Mouse (Mus musculus) ovary, postnatal 10 days (tissue): ENCODE data around the gene Atp8a2.

ENCODE experiments used
- DNase-seq: peaks from one replicate; pipeline ENCODE4 v3.0.0; 2022; ENCODE audit warnings: low spot score

Atp8a2 gene

GRCm38 (mm10) chr14:59604002-59604645, 592.9 kb downstream of the Atp8a2 start:
- DNase-seq: no peak

GRCm38 (mm10) chr14:59598260-59598627, 598.7 kb downstream of the Atp8a2 start:
- no peak for DNase-seq

DNA sequence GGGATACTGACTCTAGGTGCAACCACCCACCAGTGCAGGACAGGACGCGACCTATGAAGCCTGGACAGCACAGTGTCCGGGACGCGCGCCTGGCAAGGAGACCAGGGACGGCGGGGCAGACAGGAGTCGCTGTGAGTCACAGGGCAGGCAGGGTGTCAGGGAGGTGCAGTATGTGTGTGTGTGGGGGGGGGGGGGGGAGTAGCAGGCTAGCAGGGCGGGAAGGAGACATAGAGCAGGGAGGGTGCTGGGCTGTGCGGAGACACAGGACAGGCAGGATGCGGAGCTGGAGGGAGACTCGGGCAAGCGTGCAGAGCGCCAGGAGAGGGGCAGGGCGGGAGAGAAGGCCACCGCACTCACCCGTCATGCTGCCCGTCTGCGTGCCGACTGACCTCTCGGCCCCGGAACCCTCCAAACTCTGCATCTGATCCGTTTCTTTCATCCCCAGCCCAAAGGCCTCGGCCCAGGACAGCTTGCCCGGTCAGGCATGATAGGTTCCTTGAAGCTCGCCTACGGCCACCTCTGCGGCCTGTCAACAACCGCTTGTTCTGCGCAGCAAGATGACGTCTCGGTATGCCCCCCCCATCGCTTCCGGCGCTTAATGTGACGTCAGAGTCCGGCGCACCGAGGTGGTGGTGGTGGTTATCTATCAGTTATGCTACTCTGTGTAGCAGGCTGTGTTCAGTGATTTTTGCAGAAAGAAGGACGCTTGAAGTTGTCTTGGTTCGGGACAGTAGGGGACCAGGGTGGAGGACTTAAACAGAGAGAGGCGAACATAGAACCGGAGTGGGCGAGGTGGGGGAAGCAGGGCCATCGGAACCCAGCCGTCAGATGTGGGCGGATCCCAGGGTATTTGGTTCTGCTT, 599.4 kb downstream of the Atp8a2 start, which contains the start of gene Cdadc1:
TSS of gene Cdadc1 (minus strand) at position 562 of the 862 bp plus-strand sequence.
- peak; percentile 99 for DNase-seq

- DNase-seq: no peak
These were observed 602.0 kb downstream of the Atp8a2 start for GRCm38 (mm10) chr14:59594988-59595387.

DNA sequence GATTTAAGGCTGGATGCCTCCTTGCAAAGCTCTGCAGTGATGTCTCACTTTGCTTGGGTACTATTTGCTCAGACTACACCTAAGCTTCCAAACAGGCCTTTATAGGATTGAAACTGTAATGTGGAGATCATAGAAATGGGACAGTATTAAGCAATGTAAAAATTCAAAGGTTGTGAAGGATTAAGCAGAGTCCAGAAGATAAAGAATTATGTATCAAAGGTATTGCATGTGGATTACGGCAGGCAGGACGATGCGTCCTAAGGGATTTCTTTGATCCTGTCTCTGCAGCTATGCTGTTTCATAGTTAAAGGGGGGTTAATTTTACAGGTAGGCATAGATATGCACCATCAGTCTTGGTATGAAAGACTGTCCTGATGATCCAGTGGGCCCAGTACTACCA, 604.4 kb downstream of the Atp8a2 start:
- DNase-seq: no peak

GRCm38 (mm10) chr14:59591901-59592300, 605.1 kb downstream of the Atp8a2 start:
- no peak for DNase-seq

DNA sequence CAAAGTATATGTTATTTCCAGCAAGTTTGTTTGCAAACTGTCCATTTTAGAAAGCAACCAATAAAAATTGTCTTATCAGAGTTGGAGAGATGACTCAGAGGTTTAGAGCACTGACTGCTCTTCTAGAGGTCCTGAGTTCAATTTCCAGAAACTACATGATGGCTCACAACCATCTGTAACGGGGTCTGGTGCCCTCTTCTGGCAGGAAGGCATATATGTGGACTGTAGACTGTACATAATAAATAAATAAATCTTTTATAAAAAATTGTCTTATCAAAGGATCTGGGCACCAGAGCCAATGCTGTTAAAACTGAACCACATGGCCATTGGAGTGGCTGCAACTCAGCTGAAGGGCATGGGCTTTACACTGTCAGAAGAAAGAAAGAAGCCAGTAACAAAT, 606.4 kb downstream of the Atp8a2 start:
- DNase-seq: no peak
